Mouse (Mus musculus) fibroblast of lung, adult 2 months (primary cell): ENCODE measurements around the gene Hsf2.
"Not testable (repeated sequence)": the region's sequence is repeated elsewhere in the genome, so short reads cannot be mapped to it uniquely, and the experiment has no call there.

ENCODE experiments used
- DNase-seq: peaks from one replicate; pipeline ENCODE4 v3.0.0-alpha.2; 2011; ENCODE audit warnings: low read depth

Gene Hsf2

DNA sequence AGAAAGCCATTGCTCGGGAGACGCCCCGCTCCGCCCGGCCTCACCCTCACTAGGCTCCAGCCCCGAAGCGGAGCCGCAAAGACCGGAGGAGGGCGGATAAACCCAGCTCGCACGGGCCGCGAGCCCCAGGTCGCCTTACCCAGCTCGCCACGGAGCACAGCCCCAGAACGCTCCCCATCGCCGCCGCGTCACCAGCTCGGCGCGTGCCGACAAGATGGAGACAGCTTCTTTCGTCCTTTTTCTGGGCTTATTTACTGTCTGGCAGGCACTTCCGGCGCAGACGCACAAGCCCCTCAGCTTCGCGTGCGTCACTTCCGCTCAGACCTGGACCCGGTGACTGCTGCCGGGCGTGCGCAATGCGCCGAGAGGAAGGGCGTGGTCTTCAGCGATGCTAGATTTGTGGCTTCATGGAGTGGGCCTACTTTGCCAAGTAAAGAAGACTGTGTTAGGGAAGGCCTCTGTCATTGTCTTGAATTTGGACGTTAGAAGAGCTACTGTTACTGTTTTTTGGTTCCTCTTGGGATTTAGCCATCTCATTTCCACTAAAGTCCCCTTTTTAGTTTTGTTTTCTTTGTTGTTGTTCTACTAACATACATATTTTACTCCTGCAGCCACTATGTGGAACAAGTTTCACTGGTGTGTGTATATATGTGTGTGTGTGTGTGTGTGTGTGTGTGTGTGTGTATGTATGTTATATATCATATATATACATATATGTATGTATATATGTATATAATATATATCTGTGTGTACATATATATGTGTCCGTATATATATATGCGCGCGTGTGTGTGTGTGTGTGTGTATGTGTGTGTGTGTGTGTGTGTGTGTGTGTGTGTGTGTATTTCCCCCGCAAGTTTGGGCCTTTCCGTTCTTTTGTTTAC, 46.3 kb downstream of the Hsf2 start, which contains the start of gene Serinc1:
TSS of gene Serinc1 (minus strand) at position 313 of the 884 bp plus-strand sequence.
- DNase-seq = peak; percentile 92

DNA sequence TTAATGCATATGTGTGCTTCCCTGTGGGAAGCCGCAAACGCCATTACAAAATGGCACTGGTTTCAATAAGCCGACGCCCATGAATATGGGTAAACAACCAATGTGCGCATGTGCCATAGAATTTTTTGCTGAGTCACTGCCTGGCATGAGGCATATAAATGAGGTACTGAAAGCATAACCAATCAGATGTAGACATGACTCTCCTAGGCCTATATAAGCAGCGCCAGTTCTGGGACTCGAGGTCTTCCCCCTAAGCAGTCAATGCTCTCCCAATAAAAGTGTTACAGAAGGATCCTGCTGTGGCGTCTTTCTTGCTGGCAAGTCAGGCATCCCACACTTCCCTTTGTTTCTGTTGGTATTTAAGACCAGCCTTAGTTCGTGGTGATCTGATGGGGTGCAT, 57.7 kb downstream of the Hsf2 start:
- DNase-seq = not testable (repeated sequence)

DNA sequence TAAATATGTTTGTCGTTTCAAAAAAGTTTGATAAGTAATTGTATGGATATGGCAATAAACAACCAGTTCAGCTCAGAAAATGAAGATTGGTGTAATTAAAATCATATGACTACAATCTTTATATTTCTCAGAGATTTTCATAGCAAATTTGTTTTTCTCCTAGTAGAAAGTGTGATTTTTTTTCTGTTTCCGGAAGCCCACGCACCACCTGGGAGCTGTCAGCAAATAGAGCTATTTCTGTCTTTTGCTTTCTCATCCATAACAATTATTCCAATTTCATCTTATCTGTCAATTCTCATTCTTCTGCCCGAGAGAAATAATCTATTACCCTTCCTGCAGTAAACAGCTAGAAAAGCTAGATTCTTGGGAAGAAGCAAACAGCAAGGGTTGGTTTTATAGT, 63.4 kb downstream of the Hsf2 start:
- DNase-seq = no peak

DNA sequence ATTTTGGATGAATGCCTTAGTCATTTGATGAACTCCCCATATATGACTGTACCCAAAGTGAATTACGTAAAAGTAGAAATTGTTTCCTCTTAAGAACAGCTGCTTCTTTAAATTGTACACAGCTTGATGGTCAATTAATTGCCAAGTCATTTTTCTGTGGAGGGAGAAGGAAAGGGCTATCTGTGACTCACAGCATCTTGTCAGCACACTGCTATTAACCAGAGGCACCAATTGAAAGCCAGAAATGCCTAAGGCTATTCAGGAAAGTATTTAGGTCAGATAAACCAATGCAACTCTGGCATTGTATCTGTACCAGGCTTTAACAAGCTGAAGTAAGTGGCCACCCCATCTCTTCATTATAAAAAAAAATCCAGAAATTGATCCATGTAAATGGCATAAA, 67.5 kb downstream of the Hsf2 start:
- no peak for DNase-seq

DNA sequence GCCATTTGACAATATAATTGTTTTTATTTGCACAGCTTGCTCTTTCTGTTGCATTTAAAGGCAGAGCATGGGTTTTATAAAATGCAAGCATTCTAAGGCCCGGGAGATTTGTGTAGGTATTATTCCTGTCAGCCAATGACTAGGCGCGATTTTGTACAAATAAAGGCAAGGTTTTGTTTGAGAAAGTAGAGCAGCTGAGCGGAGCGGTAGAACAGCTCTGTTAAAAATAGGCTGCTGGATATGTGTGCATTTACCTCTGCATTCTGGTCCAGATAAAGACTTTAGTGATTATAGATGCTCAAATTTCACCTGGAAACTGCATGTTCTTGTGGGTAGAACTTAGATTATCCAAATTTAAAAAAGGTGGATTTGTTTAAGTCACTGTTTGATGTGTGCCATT, 71.4 kb downstream of the Hsf2 start:
- DNase-seq = no peak
